Mouse (Mus musculus) thymus, adult 2 months (tissue): ENCODE data around the gene Dlg1.

Experiments used
- CTCF ChIP-seq: fragments of 200-500 bp; IDR thresholded peaks from 2 replicates; pipeline ENCODE4 v1.5.1; 2012; ENCODE audit warnings: mild to moderate bottlenecking, control low read depth, low read length, moderate library complexity, borderline replicate concordance; ENCODE audit not compliant: control insufficient read depth, poor library complexity, insufficient read depth; ENCODE audit errors: extremely low read depth
- POLR2A ChIP-seq: fragments of 200-500 bp; IDR thresholded peaks from 2 replicates; pipeline ENCODE4 v1.6.1; 2012; ENCODE audit warnings: mild to moderate bottlenecking, low read length, control low read depth, moderate library complexity; ENCODE audit not compliant: control insufficient read depth, poor library complexity, insufficient read depth; ENCODE audit errors: extremely low read depth

GRCm38 (mm10) chr16:31826049-31826448 is 162.8 kb downstream of the Dlg1 start:
- TF ChIP-seq POLR2A, result no peak
- TF ChIP-seq CTCF, result no peak
